Mouse (Mus musculus): ENCODE measurements around the gene Tmem127. TPM values are rescaled to one million over a fixed set of nuclear protein-coding genes. Genes with fewer than 3 reads are reported as not detected.
"Not testable (repeated sequence)": the region's sequence is repeated elsewhere in the genome, so short reads cannot be mapped to it uniquely, and the experiment has no call there.

Gene Tmem127
- polyA plus RNA-seq, 1 experiment: 70.5 TPM

DNA sequence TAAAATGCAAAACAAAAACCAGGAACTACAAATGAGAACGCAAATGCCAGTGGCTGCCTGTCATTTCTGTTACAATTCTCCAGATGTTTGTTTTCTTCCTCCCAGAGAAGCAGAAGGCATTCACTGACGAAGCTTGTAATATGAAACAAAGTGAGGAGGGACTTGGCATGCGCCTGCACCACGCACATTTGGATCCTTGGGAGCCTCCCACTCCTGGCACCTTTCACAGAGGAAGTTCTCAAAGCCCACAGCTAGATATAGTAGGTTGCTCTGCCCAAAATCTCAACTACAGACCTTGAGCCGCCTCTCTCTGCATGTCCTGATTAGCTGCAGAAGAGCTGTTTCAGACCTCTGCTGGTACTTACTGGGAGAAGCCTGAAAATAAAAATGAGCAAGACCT, 11.6 kb downstream of the Tmem127 start:
- Histone ChIP-seq H3K27ac (ENCODE audit: insufficient read depth, low read length) (no peak overlapping the region), H3K4me3 (ENCODE audit: insufficient read depth, low read length) (no peak overlapping the region), H3K4me1 (ENCODE audit: control insufficient read depth, insufficient read depth, low read length) (no peaks in the 10 kb centered on the region)
- TF ChIP-seq POLR2A (IDR thresholded peaks at IDR 0.05; ENCODE audit: extremely low read depth, insufficient read depth, low read length) (no peak), CTCF (IDR thresholded peaks at IDR 0.05; ENCODE audit: extremely low read depth, insufficient read depth, low read length) (no peak)

DNA sequence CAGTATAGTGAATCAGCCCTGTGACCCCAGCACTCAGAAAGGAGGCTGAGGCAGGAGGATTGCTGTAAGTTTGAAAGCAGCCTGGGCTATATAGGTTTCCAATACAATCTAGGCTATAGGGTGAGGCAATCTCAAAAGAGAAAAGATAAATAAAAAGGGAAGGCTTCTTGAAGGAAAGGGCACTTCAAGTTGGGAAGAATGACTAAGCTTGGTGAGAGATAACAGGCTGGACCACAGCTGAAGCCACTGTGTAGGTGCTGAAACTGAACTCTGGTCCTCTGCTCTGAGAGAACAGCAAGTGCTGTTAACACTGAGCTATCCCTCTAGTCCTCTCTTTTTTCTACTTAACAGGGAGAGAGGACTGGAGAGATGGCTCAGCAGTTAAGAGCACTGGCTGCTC, 14.8 kb downstream of the Tmem127 start:
- Histone ChIP-seq H3K4me3 (ENCODE audit: insufficient read depth, low read length) (no peak overlapping the region), H3K27ac (ENCODE audit: insufficient read depth, low read length) (no peak overlapping the region), H3K4me1 (ENCODE audit: control insufficient read depth, insufficient read depth, low read length) (no peaks in the 10 kb centered on the region)
- TF ChIP-seq POLR2A (IDR thresholded peaks at IDR 0.05; ENCODE audit: extremely low read depth, insufficient read depth, low read length): no peak
- TF ChIP-seq CTCF (IDR thresholded peaks at IDR 0.05; ENCODE audit: extremely low read depth, insufficient read depth, low read length): no peak

DNA sequence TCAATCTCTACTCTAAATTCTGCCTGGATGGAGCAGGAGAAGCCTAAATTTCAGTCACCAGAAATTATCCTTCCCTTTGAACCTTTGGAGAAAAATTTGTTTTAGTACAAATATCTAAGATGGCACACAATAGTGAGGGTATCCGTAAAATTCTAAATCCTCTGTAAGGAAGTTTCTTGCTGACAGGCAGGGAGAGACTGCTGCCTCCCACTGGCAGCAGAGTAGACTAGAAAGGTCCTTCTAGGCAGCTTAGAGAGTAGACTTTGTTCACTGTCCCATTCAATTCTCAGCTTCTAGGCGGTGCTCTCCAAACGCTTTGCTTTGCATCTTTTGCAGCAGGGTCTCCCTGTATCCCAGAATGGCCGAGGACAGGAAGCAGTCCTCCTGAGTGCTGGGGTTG, 20.1 kb downstream of the Tmem127 start:
- no peak overlapping the region for H3K27ac ChIP-seq (ENCODE audit: insufficient read depth, low read length)
- TF ChIP-seq POLR2A (IDR thresholded peaks at IDR 0.05; ENCODE audit: extremely low read depth, insufficient read depth, low read length) (no peak), CTCF (IDR thresholded peaks at IDR 0.05; ENCODE audit: extremely low read depth, insufficient read depth, low read length) (0 out of 2 replicates have a peak, but pooled peaks have one; percentile 23)
- H3K4me1 ChIP-seq (ENCODE audit: control insufficient read depth, insufficient read depth, low read length): peaks cover 2% of the 10 kb centered on the region
- H3K4me3 ChIP-seq (ENCODE audit: insufficient read depth, low read length): no peak overlapping the region

DNA sequence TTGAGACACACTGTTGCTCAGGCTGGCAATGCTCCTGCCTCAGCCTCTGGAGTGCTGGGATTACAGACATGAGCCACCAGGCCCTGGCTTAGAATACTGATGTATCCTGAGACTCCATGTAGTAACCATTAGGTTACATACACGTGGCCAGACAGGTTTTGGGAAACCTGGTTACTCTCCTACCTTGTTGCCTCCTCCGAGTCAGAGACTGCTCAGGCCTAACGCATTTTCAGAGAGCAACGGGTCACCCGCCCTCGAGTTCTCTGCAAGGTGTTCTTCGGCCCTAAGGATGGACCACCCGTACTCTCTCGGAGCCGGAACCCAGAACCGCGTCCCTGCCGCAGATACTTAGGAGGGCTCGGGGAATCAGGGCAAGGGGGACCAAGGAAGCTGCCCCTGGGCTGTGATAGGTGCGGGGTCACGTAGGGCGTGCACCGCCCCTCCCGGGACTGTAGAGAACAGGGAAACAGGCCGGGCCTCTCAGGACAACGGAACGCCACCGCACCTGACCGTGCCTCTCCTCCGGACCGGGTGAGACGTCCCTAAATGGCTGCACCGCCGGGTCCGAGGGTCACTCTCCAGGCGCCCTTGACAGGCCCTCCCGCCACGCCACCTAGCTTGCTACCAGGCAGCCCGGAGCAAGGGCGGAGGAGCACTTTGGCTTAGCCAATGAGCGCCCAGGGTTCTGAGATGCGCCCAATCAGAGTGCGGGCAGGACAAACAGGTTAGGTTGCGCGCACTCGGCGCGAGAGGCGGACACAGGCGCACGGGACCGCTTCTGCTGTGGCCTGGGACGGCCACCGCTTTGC, 22.0 kb downstream of the Tmem127 start, which contains the start of gene Stard7:
Stard7 (plus strand) TSS at position 728 of the 809 bp plus-strand sequence.
- Histone ChIP-seq H3K4me1 (ENCODE audit: control insufficient read depth, insufficient read depth, low read length) (peaks cover 3% of the 10 kb centered on the region), H3K4me3 (ENCODE audit: insufficient read depth, low read length) (peak within 1 kb of the TSS; percentile 97), H3K27ac (ENCODE audit: insufficient read depth, low read length) (peak within 1 kb of the TSS; percentile 83)
- TF ChIP-seq CTCF (IDR thresholded peaks at IDR 0.05; ENCODE audit: extremely low read depth, insufficient read depth, low read length) (no peak), POLR2A (IDR thresholded peaks at IDR 0.05; ENCODE audit: extremely low read depth, insufficient read depth, low read length) (peak; percentile 74; the same call in 1 of the 2 replicates)

DNA sequence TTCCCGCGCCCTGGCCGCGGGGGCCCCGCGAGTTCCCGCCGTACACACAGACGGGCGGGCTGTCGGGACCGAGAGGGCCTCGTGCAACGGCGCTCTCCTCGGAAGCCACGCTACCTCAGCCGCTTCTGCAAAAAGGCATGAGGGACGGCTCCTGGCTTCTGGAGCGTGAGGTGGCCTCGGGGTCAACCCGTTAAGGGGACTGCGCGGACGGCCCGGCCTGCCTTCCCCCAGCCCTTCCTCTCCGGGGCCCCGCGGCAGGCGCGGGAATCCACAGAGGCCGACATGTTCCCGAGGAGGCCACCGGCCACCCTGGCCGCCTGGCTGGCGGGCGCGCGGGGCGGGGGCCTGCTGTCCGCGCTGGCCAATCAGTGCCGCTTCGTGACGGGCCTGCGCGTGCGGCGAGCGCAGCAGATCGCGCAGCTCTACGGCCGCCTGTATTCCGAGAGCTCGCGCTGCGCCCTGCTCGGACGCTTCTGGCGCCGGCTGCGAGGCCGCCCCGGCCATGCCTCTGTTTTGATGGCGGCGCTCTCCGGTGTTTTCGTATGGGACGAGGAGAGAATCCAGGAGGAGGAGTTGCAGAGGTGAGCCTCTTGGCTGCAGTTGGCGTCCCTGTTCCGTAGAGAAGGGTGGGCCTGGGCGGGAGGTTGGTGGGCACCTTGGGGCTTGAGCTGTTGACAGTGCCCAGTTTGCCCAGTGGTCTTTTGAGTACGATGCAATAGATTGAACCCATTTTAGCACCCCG, 22.8 kb downstream of the Tmem127 start:
- Histone ChIP-seq H3K4me1 (ENCODE audit: control insufficient read depth, insufficient read depth, low read length) (peaks cover 3% of the 10 kb centered on the region), H3K27ac (ENCODE audit: insufficient read depth, low read length) (peak overlapping the region; percentile 83), H3K4me3 (ENCODE audit: insufficient read depth, low read length) (peak overlapping the region; percentile 97)
- TF ChIP-seq POLR2A (IDR thresholded peaks at IDR 0.05; ENCODE audit: extremely low read depth, insufficient read depth, low read length): peak; percentile 73
- TF ChIP-seq CTCF (IDR thresholded peaks at IDR 0.05; ENCODE audit: extremely low read depth, insufficient read depth, low read length): no peak

DNA sequence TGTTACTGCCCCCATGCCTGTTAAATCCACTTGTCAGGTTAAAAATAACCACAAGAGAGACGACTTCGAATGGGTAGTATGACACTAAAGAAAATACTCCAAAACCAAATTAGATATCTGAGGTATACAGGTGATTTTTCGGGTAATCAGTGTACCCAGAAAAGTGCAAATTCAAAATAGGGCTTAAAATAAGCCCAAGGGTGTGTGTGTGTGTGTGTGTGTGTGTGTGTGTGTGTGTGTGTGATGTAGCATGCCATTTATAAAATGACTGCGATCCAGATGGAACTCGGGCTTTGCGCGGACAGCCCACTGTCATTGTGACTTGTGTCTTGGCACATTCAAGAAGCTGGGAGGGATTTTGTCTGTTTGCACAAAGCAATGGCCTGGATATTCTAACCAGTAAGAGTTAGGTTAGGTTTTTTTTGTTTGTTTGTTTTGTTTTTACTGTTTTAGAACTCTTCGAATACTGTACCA, 23.4 kb downstream of the Tmem127 start:
- peak overlapping the region; percentile 97 for H3K4me3 ChIP-seq (ENCODE audit: insufficient read depth, low read length)
- H3K27ac ChIP-seq (ENCODE audit: insufficient read depth, low read length): 0 out of 2 replicates have a peak overlapping the region, but pooled peaks have one; percentile 4
- TF ChIP-seq POLR2A (IDR thresholded peaks at IDR 0.05; ENCODE audit: extremely low read depth, insufficient read depth, low read length) (no peak), CTCF (IDR thresholded peaks at IDR 0.05; ENCODE audit: extremely low read depth, insufficient read depth, low read length) (no peak)
- peaks cover 3% of the 10 kb centered on the region for H3K4me1 ChIP-seq (ENCODE audit: control insufficient read depth, insufficient read depth, low read length)

DNA sequence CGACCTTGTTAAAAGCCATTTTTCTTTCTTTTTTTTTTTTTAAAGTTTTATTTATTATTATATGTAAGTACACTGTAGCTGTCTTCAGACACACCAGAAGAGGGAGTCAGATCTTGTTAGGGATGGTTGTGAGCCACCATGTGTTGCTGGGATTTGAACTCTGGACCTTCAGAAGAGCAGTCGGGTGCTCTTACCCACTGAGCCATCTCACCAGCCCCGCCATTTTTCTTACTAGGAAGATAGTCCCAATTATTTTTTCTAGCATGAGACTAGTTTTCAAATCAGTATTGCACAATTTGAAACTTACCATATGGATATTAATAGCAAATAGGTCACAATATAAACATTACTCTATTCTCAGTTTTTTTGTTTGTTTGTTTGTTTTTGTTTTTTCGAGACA, 24.3 kb downstream of the Tmem127 start:
- not testable (repeated sequence) for H3K4me1 ChIP-seq (ENCODE audit: control insufficient read depth, insufficient read depth, low read length); H3K4me3 ChIP-seq (ENCODE audit: insufficient read depth, low read length); H3K27ac ChIP-seq (ENCODE audit: insufficient read depth, low read length)

DNA sequence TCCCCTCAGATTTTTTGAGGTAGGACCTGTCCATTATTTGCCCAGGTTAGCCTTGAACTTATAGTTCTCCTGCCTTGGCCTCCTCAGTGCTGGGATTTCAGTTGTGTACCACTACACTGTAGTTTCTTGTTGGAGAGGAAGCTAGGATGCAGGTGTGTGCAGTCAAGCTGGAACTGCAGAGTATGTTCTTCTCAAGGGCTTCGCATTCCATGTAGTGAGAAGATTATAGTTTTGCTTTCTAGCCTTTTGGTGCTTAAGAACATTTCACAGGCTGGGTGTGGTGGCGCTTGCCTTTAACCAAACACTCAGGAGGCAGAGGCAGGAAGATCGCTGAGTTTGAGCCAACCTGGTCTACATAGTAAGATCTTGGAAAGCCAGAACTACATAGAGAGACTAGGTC, 25.1 kb downstream of the Tmem127 start:
- Histone ChIP-seq H3K4me1 (ENCODE audit: control insufficient read depth, insufficient read depth, low read length) (peaks cover 3% of the 10 kb centered on the region), H3K4me3 (ENCODE audit: insufficient read depth, low read length) (no peak overlapping the region)
- TF ChIP-seq POLR2A (IDR thresholded peaks at IDR 0.05; ENCODE audit: extremely low read depth, insufficient read depth, low read length) (no peak), CTCF (IDR thresholded peaks at IDR 0.05; ENCODE audit: extremely low read depth, insufficient read depth, low read length) (no peak)

DNA sequence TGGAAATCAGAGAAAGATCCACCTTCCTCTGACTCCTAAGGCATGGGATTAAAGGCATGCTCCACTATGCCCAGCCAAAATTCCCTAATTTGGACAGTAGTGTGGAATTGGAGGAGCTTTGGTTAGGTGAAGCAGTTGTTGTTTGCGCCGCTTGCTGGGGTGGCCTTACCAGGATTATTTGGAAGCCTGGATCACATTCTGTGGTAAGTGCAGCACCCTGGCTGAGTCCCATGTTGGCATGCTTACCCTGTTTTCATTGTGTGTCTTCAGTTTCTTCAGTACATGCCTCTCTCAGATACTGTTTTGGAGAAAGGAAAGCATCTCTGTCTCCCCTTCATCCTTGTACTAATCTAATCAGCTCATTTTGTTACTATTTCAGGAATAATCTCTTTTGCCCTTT, 26.9 kb downstream of the Tmem127 start:
- Histone ChIP-seq H3K4me3 (ENCODE audit: insufficient read depth, low read length) (no peak overlapping the region), H3K4me1 (ENCODE audit: control insufficient read depth, insufficient read depth, low read length) (peaks cover 5% of the 10 kb centered on the region), H3K27ac (ENCODE audit: insufficient read depth, low read length) (no peak overlapping the region)
- TF ChIP-seq POLR2A (IDR thresholded peaks at IDR 0.05; ENCODE audit: extremely low read depth, insufficient read depth, low read length): no peak
- no peak for TF ChIP-seq CTCF (IDR thresholded peaks at IDR 0.05; ENCODE audit: extremely low read depth, insufficient read depth, low read length)

More for the DNA sequence above, 25.1 kb downstream of the Tmem127 start:
- H3K27ac ChIP-seq (ENCODE audit: insufficient read depth, low read length): no peak overlapping the region

Data from cortical plate, adult 2 months (tissue).